Mouse (Mus musculus) embryonic facial prominence, embryonic 14.5 days (tissue): Measurements from ENCODE around the gene Cacng8. TPM values are rescaled to one million over a fixed set of nuclear protein-coding genes. Genes with fewer than 3 reads are reported as not detected.

Experiments used
- ATAC-seq: fragments of 200-750 bp; cut with Nextera tagmentation; 2 replicates; pipeline ENCODE4 v1.8.0; 2017; ENCODE audit warnings: low read depth, moderate number of reproducible peaks, moderate TSS enrichment
- DNase-seq: peaks from one replicate; pipeline ENCODE4 v3.0.0-alpha.2; 2015; ENCODE audit warnings: low spot score
- H3K27ac ChIP-seq: fragments of 300-500 bp; sonication (generic); replicated peaks from 2 replicates; pipeline ENCODE4 v1.5.1; 2014; ENCODE audit warnings: low read depth, mild to moderate bottlenecking, low read length, moderate library complexity
- H3K27me3 ChIP-seq: fragments of 300-500 bp; sonication (generic); replicated peaks from 2 replicates; pipeline ENCODE4 v1.6.1; 2014; ENCODE audit warnings: low read length; ENCODE audit not compliant: control insufficient read depth, insufficient read depth
- H3K36me3 ChIP-seq: fragments of 300-500 bp; sonication (generic); 2 replicates; pipeline ENCODE4 v1.6.1; 2014; ENCODE audit warnings: low read length, mixed read lengths; ENCODE audit not compliant: control insufficient read depth, insufficient read depth
- H3K4me1 ChIP-seq: fragments of 300-500 bp; sonication (generic); 2 replicates; pipeline ENCODE4 v1.6.1; 2014; ENCODE audit warnings: antibody characterized with exemption, low read length; ENCODE audit not compliant: control insufficient read depth, insufficient read depth
- H3K4me2 ChIP-seq: fragments of 300-500 bp; sonication (generic); 2 replicates; pipeline ENCODE4 v1.6.1; 2014; ENCODE audit warnings: low read depth, mild to moderate bottlenecking, low read length, moderate library complexity, mixed read lengths
- H3K4me3 ChIP-seq: fragments of 300-500 bp; sonication (generic); 2 replicates; pipeline ENCODE4 v1.5.1; 2014; ENCODE audit warnings: low read depth, mild to moderate bottlenecking, low read length
- H3K9ac ChIP-seq: fragments of 300-500 bp; sonication (generic); 2 replicates; pipeline ENCODE4 v1.6.1; 2014; ENCODE audit warnings: low read depth, mild to moderate bottlenecking, low read length, moderate library complexity, mixed read lengths
- H3K9me3 ChIP-seq: fragments of 300-500 bp; sonication (generic); 2 replicates; pipeline ENCODE4 v1.6.1; 2016; ENCODE audit warnings: low read length; ENCODE audit not compliant: control insufficient read depth
- WGBS: fragments of 180-500 bp; shearing (Covaris S2); extraction: QIAGEN DNeasy Blood & Tissue Kit; methylation state at CpG from one replicate; pipeline ENCODE4 v1.1.7; 2014; 5-methylcytosine and 5-hydroxymethylcytosine counted together
- polyA plus RNA-seq: library from polyadenylated mRNA; unstranded; fragments of >200 nt; fragmentation: Nextera tagmentation; extraction: Ambion mirVana; gene quantifications from 2 replicates; pipeline ENCODE4 v1.2.1, GENCODE M21; 2014

Gene Cacng8
- polyA plus RNA-seq, 1 experiment from 2014 or later, result 1.3 TPM

- Histone ChIP-seq H3K36me3 (no peaks in the 10 kb centered on the region), H3K4me1 (no peaks in the 10 kb centered on the region), H3K27ac (no peak overlapping the region), H3K4me2 (no peak overlapping the region), H3K27me3 (no peaks in the 10 kb centered on the region), H3K9me3 (no peaks in the 10 kb centered on the region), H3K4me3 (no peak overlapping the region), H3K9ac (no peak overlapping the region)
- ATAC-seq, result no peak
- DNase-seq, result no peak
- WGBS, result 81% methylated on average over 8 of the region's 8 CpGs
Measured at GRCm38 (mm10) chr7:3373754-3374153, 16.7 kb upstream of the Cacng8 start.

DNA sequence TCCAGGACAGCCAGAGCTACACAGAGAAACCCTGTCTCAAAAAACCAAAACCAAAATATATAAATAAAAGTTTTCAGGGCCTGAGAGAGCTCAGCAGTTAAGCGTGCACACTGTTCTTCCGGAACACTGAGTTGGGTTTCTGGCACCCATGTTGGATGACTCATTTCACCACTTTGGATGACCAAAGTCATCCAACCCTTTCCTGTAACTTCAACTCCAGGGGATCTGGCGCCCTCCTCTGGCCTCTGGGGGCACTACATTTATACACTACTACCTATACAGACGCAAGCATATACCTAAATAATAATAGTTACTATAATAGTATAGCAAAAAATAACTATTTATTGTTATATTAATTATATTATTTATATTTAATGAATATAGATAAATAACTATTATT, 13.7 kb upstream of the Cacng8 start:
- Histone ChIP-seq H3K9me3 (no peaks in the 10 kb centered on the region), H3K4me3 (no peak overlapping the region), H3K9ac (no peak overlapping the region), H3K4me1 (no peaks in the 10 kb centered on the region), H3K27ac (no peak overlapping the region), H3K36me3 (no peaks in the 10 kb centered on the region), H3K27me3 (no peaks in the 10 kb centered on the region), H3K4me2 (no peak overlapping the region)
- ATAC-seq (no peak), DNase-seq (no peak)
- 54% methylated on average over 4 of the region's 4 CpGs for WGBS

GRCm38 (mm10) chr7:3382123-3382522, 8.4 kb upstream of the Cacng8 start:
- Histone ChIP-seq H3K27me3 (no peaks in the 10 kb centered on the region), H3K4me2 (no peak overlapping the region), H3K4me1 (no peaks in the 10 kb centered on the region), H3K27ac (no peak overlapping the region), H3K4me3 (no peak overlapping the region), H3K9ac (no peak overlapping the region), H3K9me3 (no peaks in the 10 kb centered on the region), H3K36me3 (no peaks in the 10 kb centered on the region)
- DNase-seq, result no peak
- no peak for ATAC-seq
- 90% methylated on average over 9 of the region's 9 CpGs for WGBS

DNA sequence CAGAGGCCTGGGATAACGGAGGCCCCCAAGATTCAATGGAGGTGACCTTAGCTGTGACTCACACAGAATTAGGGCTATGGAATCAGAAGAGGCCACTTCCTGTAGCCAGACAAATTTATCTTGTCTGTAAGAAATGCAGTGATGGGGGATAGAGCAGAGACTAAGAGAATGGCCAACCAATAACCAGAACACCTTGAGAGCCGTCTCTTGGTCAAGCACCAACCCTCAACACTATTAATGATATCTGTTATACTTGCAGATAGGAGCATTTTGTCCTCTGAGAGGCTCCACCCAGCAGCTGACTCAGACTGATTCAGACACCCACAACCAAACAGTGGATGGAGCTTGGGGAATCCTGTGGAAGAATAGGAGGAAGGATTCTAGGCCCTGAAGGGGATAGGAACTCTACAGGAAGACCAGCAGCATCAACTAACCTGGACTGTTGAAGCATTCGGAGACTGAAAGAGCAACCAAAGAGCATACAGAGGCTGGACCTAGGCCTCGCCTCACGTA, 5.6 kb upstream of the Cacng8 start:
- H3K9ac ChIP-seq, result no peak overlapping the region
- DNase-seq, result no peak
- no peaks in the 10 kb centered on the region for H3K4me1 ChIP-seq
- ATAC-seq, result no peak
- H3K9me3 ChIP-seq, result no peaks in the 10 kb centered on the region
- no peaks in the 10 kb centered on the region for H3K36me3 ChIP-seq
- H3K27ac ChIP-seq, result no peak overlapping the region
- no peak overlapping the region for H3K4me2 ChIP-seq
- H3K4me3 ChIP-seq, result no peak overlapping the region
- WGBS, result 83% methylated on average over 5 of the region's 5 CpGs
- H3K27me3 ChIP-seq, result no peaks in the 10 kb centered on the region

DNA sequence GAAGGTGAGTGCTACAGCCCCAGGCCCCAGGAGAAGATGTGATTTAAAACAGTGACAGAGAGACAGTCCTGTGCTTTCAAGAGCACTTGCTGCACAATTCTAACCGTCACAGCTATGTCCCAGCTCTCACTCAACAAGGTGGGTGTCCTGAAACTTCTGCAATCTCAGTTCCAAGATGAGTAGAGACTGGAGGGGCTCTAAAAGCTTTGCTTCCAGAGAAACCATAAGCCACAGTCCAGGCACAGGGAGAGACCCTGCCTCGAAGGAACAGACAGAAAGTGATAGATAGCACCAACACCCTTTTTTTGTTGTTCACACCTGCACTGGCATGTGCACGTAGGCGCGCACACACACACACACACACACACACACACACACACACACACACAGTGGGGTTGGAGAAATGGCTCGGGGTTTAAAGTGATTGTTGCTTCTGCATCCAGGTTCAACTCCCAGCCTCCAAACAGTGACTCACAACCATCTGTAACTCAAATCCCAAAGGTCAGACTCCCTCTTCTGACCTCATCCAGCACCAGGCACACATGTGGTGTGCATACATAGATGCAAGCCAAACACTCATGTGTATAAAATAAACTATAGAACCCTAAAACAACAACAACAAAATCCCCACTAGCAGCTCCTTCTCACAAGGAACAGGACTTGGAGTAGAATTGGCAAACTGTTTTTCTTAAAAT, 4.3 kb upstream of the Cacng8 start:
- WGBS, result 77% methylated on average over 6 of the region's 6 CpGs
- H3K27me3 ChIP-seq, result no peaks in the 10 kb centered on the region
- ATAC-seq (no peak), DNase-seq (no peak)
- H3K9ac ChIP-seq, result no peak overlapping the region
- no peak overlapping the region for H3K4me2 ChIP-seq
- H3K36me3 ChIP-seq, result no peaks in the 10 kb centered on the region
- no peaks in the 10 kb centered on the region for H3K9me3 ChIP-seq
- no peaks in the 10 kb centered on the region for H3K4me1 ChIP-seq
- no peak overlapping the region for H3K27ac ChIP-seq
- no peak overlapping the region for H3K4me3 ChIP-seq

- no peak overlapping the region for H3K9ac ChIP-seq
- H3K36me3 ChIP-seq, result no peaks in the 10 kb centered on the region
- H3K27me3 ChIP-seq, result no peaks in the 10 kb centered on the region
- DNase-seq (no peak), ATAC-seq (no peak)
- no peaks in the 10 kb centered on the region for H3K9me3 ChIP-seq
- H3K4me1 ChIP-seq, result no peaks in the 10 kb centered on the region
- 88% methylated on average over 18 of the region's 18 CpGs for WGBS
- no peak overlapping the region for H3K4me2 ChIP-seq
- no peak overlapping the region for H3K27ac ChIP-seq
- H3K4me3 ChIP-seq, result no peak overlapping the region
Measured at GRCm38 (mm10) chr7:3387761-3388160, 2.7 kb upstream of the Cacng8 start.

GRCm38 (mm10) chr7:3388885-3389284, 1.6 kb upstream of the Cacng8 start:
- 59% methylated on average over 6 of the region's 6 CpGs for WGBS
- no peak for DNase-seq
- no peaks in the 10 kb centered on the region for H3K4me1 ChIP-seq
- H3K4me2 ChIP-seq, result peak overlapping the region; percentile 66; the same call in 1 of the 2 replicates
- H3K4me3 ChIP-seq, result peak overlapping the region; percentile 41; the same call in 1 of the 2 replicates
- no peak overlapping the region for H3K9ac ChIP-seq
- H3K9me3 ChIP-seq, result no peaks in the 10 kb centered on the region
- no peak for ATAC-seq
- no peak overlapping the region for H3K27ac ChIP-seq
- H3K27me3 ChIP-seq, result no peaks in the 10 kb centered on the region
- no peaks in the 10 kb centered on the region for H3K36me3 ChIP-seq

DNA sequence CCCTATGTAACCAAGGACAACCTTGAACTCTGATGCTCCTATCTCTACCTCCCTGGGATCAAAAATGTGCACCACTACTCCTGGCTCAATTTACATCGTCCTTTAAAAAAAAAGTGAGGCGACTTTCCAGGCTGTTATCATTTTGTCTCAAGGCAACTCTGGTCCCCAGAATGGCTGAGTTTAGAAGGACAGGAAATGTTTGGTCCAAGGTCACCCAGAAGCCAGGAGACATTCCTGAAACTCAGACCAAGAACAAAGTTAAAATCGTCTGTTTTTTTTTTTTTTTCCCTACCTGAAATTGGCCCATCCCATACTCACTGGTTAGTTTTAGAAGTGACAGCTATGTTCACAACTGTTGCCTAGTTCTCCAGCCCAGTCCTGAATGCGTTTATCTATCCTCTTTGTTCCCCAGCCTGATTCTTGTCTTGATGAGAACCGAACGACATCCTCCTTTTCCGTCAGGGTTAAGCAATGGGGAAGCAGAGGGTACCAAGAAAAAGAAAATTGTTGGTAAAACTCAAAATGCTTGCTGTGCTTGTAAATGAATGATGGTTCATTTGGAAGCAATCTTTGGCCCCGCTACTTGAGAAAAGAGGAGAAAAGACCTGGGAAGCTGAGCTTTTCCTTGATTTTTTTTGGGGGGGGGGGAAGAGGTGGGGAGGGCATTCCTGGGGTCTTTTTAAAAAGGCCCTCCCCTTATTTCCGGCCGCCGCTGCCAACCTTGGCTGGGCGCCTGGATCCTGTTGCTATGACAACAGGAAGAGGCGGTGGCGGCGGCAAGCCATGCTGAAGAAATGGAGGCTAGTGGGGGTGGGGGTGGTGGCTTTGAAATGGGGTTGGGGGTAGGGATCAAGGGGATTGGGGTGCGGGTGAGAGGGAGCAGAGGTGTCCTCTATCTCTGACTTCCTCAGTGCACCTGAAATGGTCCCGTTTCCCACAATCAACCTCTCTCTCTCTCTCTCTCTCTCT, 755 bp upstream of the Cacng8 start:
- DNase-seq, result peak; percentile 71
- peak overlapping the region; percentile 41 for H3K4me3 ChIP-seq
- no peaks in the 10 kb centered on the region for H3K4me1 ChIP-seq
- ATAC-seq, result 0 out of 2 replicates have a peak, but pooled peaks have one; percentile 37
- no peaks in the 10 kb centered on the region for H3K27me3 ChIP-seq
- 0 out of 2 replicates have a peak, but pooled peaks cover 7% of the 10 kb centered on the region for H3K36me3 ChIP-seq
- 3% methylated on average over 15 of the region's 17 CpGs for WGBS
- H3K9me3 ChIP-seq, result no peaks in the 10 kb centered on the region
- H3K9ac ChIP-seq, result no peak overlapping the region
- peak overlapping the region; percentile 66 for H3K4me2 ChIP-seq
- H3K27ac ChIP-seq, result no peak overlapping the region
